Mouse (Mus musculus): ENCODE measurements around the gene Foxn4. TPM values are rescaled to one million over a fixed set of nuclear protein-coding genes. Genes with fewer than 3 reads are reported as not detected.

Gene Foxn4
- polyA plus RNA-seq, 1 experiment from 2014 or later = 0.68 TPM

GRCm38 (mm10) chr5:114264030-114264459, 9.6 kb downstream of the Foxn4 start:
- Histone ChIP-seq H3K9me3 (ENCODE audit: control insufficient read depth, low read length) (0 out of 2 replicates have a peak, but pooled peaks cover 3% of the 10 kb centered on the region), H3K4me2 (ENCODE audit: low read length) (no peak overlapping the region), H3K4me1 (replicated peaks; ENCODE audit: control insufficient read depth, insufficient read depth, low read length) (peaks cover 8% of the 10 kb centered on the region), H3K36me3 (ENCODE audit: control insufficient read depth, insufficient read depth) (no peaks in the 10 kb centered on the region), H3K27me3 (replicated peaks; ENCODE audit: control insufficient read depth, insufficient read depth, low read length) (no peaks in the 10 kb centered on the region; the same call in 1 of the 2 replicates), H3K4me3 (replicated peaks; ENCODE audit: low read length) (no peak overlapping the region), H3K27ac (ENCODE audit: low read length) (no peak overlapping the region), H3K9ac (replicated peaks; ENCODE audit: low read depth, low read length) (no peak overlapping the region)
- 51% methylated on average over 8 of the region's 8 CpGs for WGBS
- peak; percentile 72 for ATAC-seq

- Histone ChIP-seq H3K4me2 (ENCODE audit: low read length) (no peak overlapping the region), H3K4me1 (replicated peaks; ENCODE audit: control insufficient read depth, insufficient read depth, low read length) (peaks cover 6% of the 10 kb centered on the region; the same call in 1 of the 2 replicates), H3K27ac (ENCODE audit: low read length) (no peak overlapping the region), H3K27me3 (replicated peaks; ENCODE audit: control insufficient read depth, insufficient read depth, low read length) (no peaks in the 10 kb centered on the region), H3K4me3 (replicated peaks; ENCODE audit: low read length) (no peak overlapping the region), H3K36me3 (ENCODE audit: control insufficient read depth, insufficient read depth) (no peaks in the 10 kb centered on the region), H3K9ac (replicated peaks; ENCODE audit: low read depth, low read length) (no peak overlapping the region), H3K9me3 (ENCODE audit: control insufficient read depth, low read length) (0 out of 2 replicates have a peak, but pooled peaks cover 3% of the 10 kb centered on the region)
- no peak for ATAC-seq
Measured at GRCm38 (mm10) chr5:114261494-114261893, 12.1 kb downstream of the Foxn4 start.

- H3K4me2 ChIP-seq (ENCODE audit: low read length) = no peak overlapping the region
- H3K9ac ChIP-seq (replicated peaks; ENCODE audit: low read depth, low read length) = no peak overlapping the region
- peaks cover 6% of the 10 kb centered on the region; the same call in 1 of the 2 replicates for H3K4me1 ChIP-seq (replicated peaks; ENCODE audit: control insufficient read depth, insufficient read depth, low read length)
- H3K9me3 ChIP-seq (ENCODE audit: control insufficient read depth, low read length) = 0 out of 2 replicates have a peak, but pooled peaks cover 3% of the 10 kb centered on the region
- WGBS = 86% methylated on average over 10 of the region's 10 CpGs
- H3K27me3 ChIP-seq (replicated peaks; ENCODE audit: control insufficient read depth, insufficient read depth, low read length) = no peaks in the 10 kb centered on the region
- no peak overlapping the region for H3K4me3 ChIP-seq (replicated peaks; ENCODE audit: low read length)
- no peak overlapping the region for H3K27ac ChIP-seq (ENCODE audit: low read length)
- ATAC-seq = no peak
- no peaks in the 10 kb centered on the region for H3K36me3 ChIP-seq (ENCODE audit: control insufficient read depth, insufficient read depth)
Measured at GRCm38 (mm10) chr5:114259495-114259894, 14.1 kb downstream of the Foxn4 start.

- Histone ChIP-seq H3K27me3 (replicated peaks; ENCODE audit: control insufficient read depth, insufficient read depth, low read length) (no peaks in the 10 kb centered on the region), H3K4me1 (replicated peaks; ENCODE audit: control insufficient read depth, insufficient read depth, low read length) (peaks cover 4% of the 10 kb centered on the region), H3K4me2 (ENCODE audit: low read length) (peak overlapping the region; percentile 29), H3K9me3 (ENCODE audit: control insufficient read depth, low read length) (no peaks in the 10 kb centered on the region), H3K36me3 (ENCODE audit: control insufficient read depth, insufficient read depth) (no peaks in the 10 kb centered on the region), H3K9ac (replicated peaks; ENCODE audit: low read depth, low read length) (peak overlapping the region; percentile 43), H3K27ac (ENCODE audit: low read length) (no peak overlapping the region), H3K4me3 (replicated peaks; ENCODE audit: low read length) (no peak overlapping the region)
- 13% methylated on average over 14 of the region's 14 CpGs for WGBS
- ATAC-seq = peak; percentile 75
Measured at GRCm38 (mm10) chr5:114248174-114248589, 25.4 kb downstream of the Foxn4 start.

- Histone ChIP-seq H3K4me3 (replicated peaks; ENCODE audit: low read length) (no peak overlapping the region), H3K27ac (ENCODE audit: low read length) (no peak overlapping the region), H3K4me2 (ENCODE audit: low read length) (no peak overlapping the region), H3K27me3 (replicated peaks; ENCODE audit: control insufficient read depth, insufficient read depth, low read length) (no peaks in the 10 kb centered on the region), H3K9me3 (ENCODE audit: control insufficient read depth, low read length) (no peaks in the 10 kb centered on the region), H3K4me1 (replicated peaks; ENCODE audit: control insufficient read depth, insufficient read depth, low read length) (peaks cover 4% of the 10 kb centered on the region), H3K9ac (replicated peaks; ENCODE audit: low read depth, low read length) (no peak overlapping the region), H3K36me3 (ENCODE audit: control insufficient read depth, insufficient read depth) (no peaks in the 10 kb centered on the region)
- whole genome bisulfite sequencing = 89% methylated on average over 7 of the region's 7 CpGs
- ATAC-seq = no peak
Measured at GRCm38 (mm10) chr5:114246465-114246864, 27.1 kb downstream of the Foxn4 start.

- H3K27me3 ChIP-seq (replicated peaks; ENCODE audit: control insufficient read depth, insufficient read depth, low read length) = no peaks in the 10 kb centered on the region
- H3K27ac ChIP-seq (ENCODE audit: low read length) = no peak overlapping the region
- 47% methylated on average over 14 of the region's 14 CpGs for WGBS
- no peak for ATAC-seq
- H3K9me3 ChIP-seq (ENCODE audit: control insufficient read depth, low read length) = no peaks in the 10 kb centered on the region
- H3K9ac ChIP-seq (replicated peaks; ENCODE audit: low read depth, low read length) = no peak overlapping the region
- no peak overlapping the region for H3K4me3 ChIP-seq (replicated peaks; ENCODE audit: low read length)
- H3K4me2 ChIP-seq (ENCODE audit: low read length) = no peak overlapping the region
- no peaks in the 10 kb centered on the region for H3K36me3 ChIP-seq (ENCODE audit: control insufficient read depth, insufficient read depth)
- no peaks in the 10 kb centered on the region for H3K4me1 ChIP-seq (replicated peaks; ENCODE audit: control insufficient read depth, insufficient read depth, low read length)
Measured at GRCm38 (mm10) chr5:114239737-114240136, 33.9 kb downstream of the Foxn4 start.

GRCm38 (mm10) chr5:114238924-114239323, 34.7 kb downstream of the Foxn4 start:
- Histone ChIP-seq H3K9me3 (ENCODE audit: control insufficient read depth, low read length) (no peaks in the 10 kb centered on the region), H3K27me3 (replicated peaks; ENCODE audit: control insufficient read depth, insufficient read depth, low read length) (no peaks in the 10 kb centered on the region), H3K36me3 (ENCODE audit: control insufficient read depth, insufficient read depth) (no peaks in the 10 kb centered on the region), H3K9ac (replicated peaks; ENCODE audit: low read depth, low read length) (no peak overlapping the region), H3K4me3 (replicated peaks; ENCODE audit: low read length) (no peak overlapping the region), H3K27ac (ENCODE audit: low read length) (no peak overlapping the region), H3K4me2 (ENCODE audit: low read length) (no peak overlapping the region), H3K4me1 (replicated peaks; ENCODE audit: control insufficient read depth, insufficient read depth, low read length) (no peaks in the 10 kb centered on the region)
- no peak for ATAC-seq
- 39% methylated on average over 7 of the region's 7 CpGs for WGBS

GRCm38 (mm10) chr5:114228901-114229300, 44.7 kb downstream of the Foxn4 start:
- H3K9me3 ChIP-seq (ENCODE audit: control insufficient read depth, low read length) = peaks cover 12% of the 10 kb centered on the region
- no peak overlapping the region for H3K4me2 ChIP-seq (ENCODE audit: low read length)
- H3K27me3 ChIP-seq (replicated peaks; ENCODE audit: control insufficient read depth, insufficient read depth, low read length) = no peaks in the 10 kb centered on the region
- H3K4me1 ChIP-seq (replicated peaks; ENCODE audit: control insufficient read depth, insufficient read depth, low read length) = no peaks in the 10 kb centered on the region
- H3K4me3 ChIP-seq (replicated peaks; ENCODE audit: low read length) = no peak overlapping the region
- ATAC-seq = no peak
- 83% methylated on average over 5 of the region's 5 CpGs for WGBS
- H3K9ac ChIP-seq (replicated peaks; ENCODE audit: low read depth, low read length) = no peak overlapping the region
- no peaks in the 10 kb centered on the region for H3K36me3 ChIP-seq (ENCODE audit: control insufficient read depth, insufficient read depth)
- H3K27ac ChIP-seq (ENCODE audit: low read length) = no peak overlapping the region

- H3K9me3 ChIP-seq (ENCODE audit: control insufficient read depth, low read length) = peaks cover 12% of the 10 kb centered on the region
- no peak overlapping the region for H3K27ac ChIP-seq (ENCODE audit: low read length)
- no peaks in the 10 kb centered on the region for H3K36me3 ChIP-seq (ENCODE audit: control insufficient read depth, insufficient read depth)
- ATAC-seq = no peak
- 92% methylated on average over 7 of the region's 7 CpGs for WGBS
- no peaks in the 10 kb centered on the region for H3K27me3 ChIP-seq (replicated peaks; ENCODE audit: control insufficient read depth, insufficient read depth, low read length)
- H3K4me1 ChIP-seq (replicated peaks; ENCODE audit: control insufficient read depth, insufficient read depth, low read length) = no peaks in the 10 kb centered on the region
- H3K4me3 ChIP-seq (replicated peaks; ENCODE audit: low read length) = no peak overlapping the region
- H3K9ac ChIP-seq (replicated peaks; ENCODE audit: low read depth, low read length) = no peak overlapping the region
- no peak overlapping the region for H3K4me2 ChIP-seq (ENCODE audit: low read length)
Measured at GRCm38 (mm10) chr5:114226051-114226450, 47.6 kb downstream of the Foxn4 start.

- ATAC-seq = no peak
- H3K36me3 ChIP-seq (ENCODE audit: control insufficient read depth, insufficient read depth) = no peaks in the 10 kb centered on the region
- H3K4me2 ChIP-seq (ENCODE audit: low read length) = no peak overlapping the region
- no peak overlapping the region for H3K4me3 ChIP-seq (replicated peaks; ENCODE audit: low read length)
- no peak overlapping the region for H3K9ac ChIP-seq (replicated peaks; ENCODE audit: low read depth, low read length)
- no peaks in the 10 kb centered on the region for H3K9me3 ChIP-seq (ENCODE audit: control insufficient read depth, low read length)
- H3K4me1 ChIP-seq (replicated peaks; ENCODE audit: control insufficient read depth, insufficient read depth, low read length) = no peaks in the 10 kb centered on the region
- H3K27me3 ChIP-seq (replicated peaks; ENCODE audit: control insufficient read depth, insufficient read depth, low read length) = no peaks in the 10 kb centered on the region
- no peak overlapping the region for H3K27ac ChIP-seq (ENCODE audit: low read length)
- whole genome bisulfite sequencing = 90% methylated on average over 14 of the region's 14 CpGs
Measured at GRCm38 (mm10) chr5:114218771-114219170, 54.8 kb downstream of the Foxn4 start.

Measured in forebrain, embryonic 16.5 days (tissue).